Mouse (Mus musculus) monocyte, adult 2 months (primary cell): ENCODE data around the gene Epha6.

Experiments used
- DNase-seq, 2 experiments: peaks; one replicate each; pipeline ENCODE4 v3.0.0; 2022; ENCODE audit warnings: low spot score in 2 of 2, low read depth in 1 of 2

The Epha6 gene

GRCm38 (mm10) chr16:60605061-60605831 lies at the start of gene Epha6:
TSS of gene Epha6 (minus strand) at chr16:60605531.
- DNase-seq, result no peak

- DNase-seq, result no peak
Measured at GRCm38 (mm10) chr16:60651716-60652115, 46.4 kb upstream of the Epha6 start.

GRCm38 (mm10) chr16:60628091-60628490 lies 22.8 kb upstream of the Epha6 start:
- DNase-seq, result no peak

GRCm38 (mm10) chr16:60605832-60606583 lies 677 bp upstream of the Epha6 start:
- DNase-seq, result no peak

GRCm38 (mm10) chr16:60604613-60605012 lies 718 bp downstream of the Epha6 start:
- no peak for DNase-seq

GRCm38 (mm10) chr16:60585322-60585721 lies 20.0 kb downstream of the Epha6 start:
- no peak for DNase-seq

- DNase-seq, result no peak
Measured at GRCm38 (mm10) chr16:60584695-60585094, 20.6 kb downstream of the Epha6 start.

- DNase-seq, result no peak
Measured at GRCm38 (mm10) chr16:60570546-60570945, 34.8 kb downstream of the Epha6 start.

GRCm38 (mm10) chr16:60544385-60544784 lies 60.9 kb downstream of the Epha6 start:
- DNase-seq, result no peak

GRCm38 (mm10) chr16:60538233-60538632 lies 67.1 kb downstream of the Epha6 start:
- DNase-seq, result no peak

- no peak for DNase-seq
Measured at GRCm38 (mm10) chr16:60509707-60510106, 95.6 kb downstream of the Epha6 start.

- DNase-seq, result no peak
Measured at GRCm38 (mm10) chr16:60499567-60499966, 105.8 kb downstream of the Epha6 start.

- DNase-seq, result no peak
Measured at GRCm38 (mm10) chr16:60475776-60476175, 129.6 kb downstream of the Epha6 start.

- DNase-seq, result no peak
Measured at GRCm38 (mm10) chr16:60468200-60468785, 137.0 kb downstream of the Epha6 start.

- no peak for DNase-seq
Measured at GRCm38 (mm10) chr16:60435283-60435682, 170.0 kb downstream of the Epha6 start.

GRCm38 (mm10) chr16:60434241-60434640 lies 171.1 kb downstream of the Epha6 start:
- DNase-seq, result no peak

GRCm38 (mm10) chr16:60395306-60395705 lies 210.0 kb downstream of the Epha6 start:
- no peak for DNase-seq

GRCm38 (mm10) chr16:60392961-60393360 lies 212.4 kb downstream of the Epha6 start:
- no peak for DNase-seq

- DNase-seq, result no peak
Measured at GRCm38 (mm10) chr16:60375147-60375546, 230.2 kb downstream of the Epha6 start.

GRCm38 (mm10) chr16:60283963-60284362 lies 321.4 kb downstream of the Epha6 start:
- DNase-seq, result no peak

- no peak for DNase-seq
Measured at GRCm38 (mm10) chr16:60274109-60274508, 331.2 kb downstream of the Epha6 start.
